Mouse (Mus musculus): ENCODE data around the gene Micu1.

GRCm38 (mm10) chr10:59849371-59849770 is 147.1 kb downstream of the Micu1 start:
- no peak for TF ChIP-seq CTCF (IDR thresholded peaks at IDR 0.05; ENCODE audit: low read depth)
- no peak for TF ChIP-seq EP300 (IDR thresholded peaks at IDR 0.05; ENCODE audit: low read depth)
